Mouse (Mus musculus) retina, postnatal 1 day (tissue): ENCODE measurements around the gene Fkbp11.

Experiments
- DNase-seq: peaks from one replicate; pipeline ENCODE4 v3.0.0-alpha.2; 2012

Gene Fkbp11

DNA sequence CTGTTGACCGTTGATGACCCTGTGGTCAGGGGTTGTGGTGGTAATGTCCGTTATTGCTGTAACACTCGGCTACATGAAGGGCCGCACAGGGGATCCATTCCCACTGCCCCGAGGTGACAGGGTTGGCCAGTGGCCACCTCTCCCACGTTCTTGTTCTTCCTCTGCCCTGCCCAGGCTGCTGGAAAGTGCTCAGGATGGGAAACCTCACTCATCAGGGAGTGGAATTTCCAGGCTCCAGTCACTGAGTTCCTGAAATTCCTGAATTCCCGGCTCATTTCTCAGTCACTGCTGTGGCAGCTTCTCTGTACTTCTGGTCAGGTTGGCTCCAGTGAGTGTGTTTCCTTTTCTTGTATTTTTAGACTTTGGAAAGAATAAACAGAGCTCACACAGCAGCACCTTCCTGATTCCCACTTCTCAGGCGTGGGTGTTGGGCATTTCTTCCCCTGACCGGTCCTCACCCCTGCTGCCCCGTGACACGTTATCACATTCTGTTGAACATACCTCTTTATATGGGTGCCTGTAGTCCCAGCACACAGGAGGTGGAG, 35.8 kb downstream of the Fkbp11 start:
- no peak for DNase-seq

DNA sequence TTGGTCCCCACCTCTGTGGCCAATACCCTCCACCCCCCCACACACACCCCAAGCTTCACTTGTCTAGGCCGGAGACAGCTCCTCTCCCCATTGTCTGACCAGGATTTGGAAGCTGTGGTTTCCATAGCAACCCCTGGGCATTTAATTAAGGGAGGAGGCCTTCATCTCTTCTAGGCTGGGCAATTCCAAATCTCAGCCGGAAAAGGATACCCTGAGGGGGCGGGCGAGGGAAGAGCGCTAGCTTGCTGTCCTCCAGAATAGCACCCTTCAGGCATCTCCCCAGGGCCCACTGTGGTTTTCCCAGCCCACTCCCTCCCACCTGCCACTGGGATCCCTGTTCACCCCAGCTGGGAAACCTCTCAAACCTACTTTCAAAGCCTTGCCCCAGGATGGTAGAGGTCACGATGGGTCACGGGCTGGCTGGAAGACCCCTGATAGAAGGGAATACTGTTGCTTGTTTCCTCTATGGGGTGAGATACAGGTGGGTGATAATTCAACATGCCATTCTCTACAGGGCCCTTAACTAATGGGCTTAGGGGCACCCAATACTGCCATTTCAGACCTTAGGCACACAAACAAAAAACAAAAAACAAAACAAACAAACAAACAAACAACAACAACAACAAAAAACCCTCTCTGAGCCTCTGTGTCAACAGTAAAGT, 36.4 kb downstream of the Fkbp11 start:
- peak; percentile 88 for DNase-seq

DNA sequence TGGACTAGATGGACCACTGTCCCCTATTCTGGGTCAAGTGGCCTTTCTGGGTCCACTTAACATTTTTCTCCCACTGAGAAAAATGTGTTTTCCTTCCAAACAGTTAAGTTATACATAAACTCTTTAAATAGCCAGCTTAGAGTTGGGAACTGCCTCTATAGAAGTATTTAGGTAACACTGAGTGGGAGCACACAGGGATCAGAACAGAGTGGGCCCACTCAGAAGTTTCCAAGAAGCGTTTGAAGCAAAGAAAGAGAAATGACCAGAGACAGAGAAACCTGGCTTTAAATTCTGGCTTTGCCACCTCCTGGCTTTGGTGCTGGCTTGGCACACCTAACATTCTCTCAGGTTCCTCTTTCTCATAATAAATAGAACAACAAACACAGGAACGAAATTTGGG, 38.3 kb downstream of the Fkbp11 start:
- DNase-seq, result no peak

DNA sequence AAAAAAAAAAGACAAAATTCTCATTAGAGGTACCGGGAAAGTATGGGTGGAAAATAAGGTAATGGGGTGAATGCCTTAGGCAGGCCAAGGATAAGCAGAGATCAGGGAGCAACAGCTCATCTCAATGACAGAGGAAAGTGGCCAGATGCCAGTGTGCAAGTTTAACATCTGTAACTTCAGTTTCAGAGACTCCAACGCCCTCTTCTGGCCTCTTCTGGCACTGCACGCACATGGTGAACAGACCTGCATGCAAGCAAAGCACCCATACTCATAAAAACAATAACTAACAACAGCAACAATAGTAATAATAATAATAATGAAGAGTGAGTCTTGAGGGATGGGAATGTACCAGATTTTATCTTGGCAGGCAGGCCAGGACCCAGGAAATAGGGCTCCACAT, 42.1 kb downstream of the Fkbp11 start:
- DNase-seq, result no peak

DNA sequence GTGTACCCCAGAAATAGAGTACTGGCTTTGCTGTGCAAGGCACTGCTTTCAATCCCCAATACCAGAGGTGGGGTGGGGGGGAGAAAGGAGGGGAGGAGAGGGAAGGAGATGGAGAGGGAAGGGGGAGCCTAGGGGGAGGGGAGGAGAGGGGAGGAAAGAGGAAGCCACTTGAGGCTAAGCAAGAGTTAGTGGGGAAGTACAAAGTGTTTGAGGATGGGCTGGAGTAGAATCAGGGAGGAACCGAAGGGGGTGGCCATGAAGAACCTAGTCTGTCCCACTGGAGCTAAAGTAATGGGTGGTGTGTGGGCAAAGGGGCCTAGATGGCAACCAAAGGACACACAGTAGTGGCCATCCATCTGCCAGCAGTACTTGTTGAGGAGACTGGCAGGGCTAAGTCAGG, 44.3 kb downstream of the Fkbp11 start:
- DNase-seq, result no peak

DNA sequence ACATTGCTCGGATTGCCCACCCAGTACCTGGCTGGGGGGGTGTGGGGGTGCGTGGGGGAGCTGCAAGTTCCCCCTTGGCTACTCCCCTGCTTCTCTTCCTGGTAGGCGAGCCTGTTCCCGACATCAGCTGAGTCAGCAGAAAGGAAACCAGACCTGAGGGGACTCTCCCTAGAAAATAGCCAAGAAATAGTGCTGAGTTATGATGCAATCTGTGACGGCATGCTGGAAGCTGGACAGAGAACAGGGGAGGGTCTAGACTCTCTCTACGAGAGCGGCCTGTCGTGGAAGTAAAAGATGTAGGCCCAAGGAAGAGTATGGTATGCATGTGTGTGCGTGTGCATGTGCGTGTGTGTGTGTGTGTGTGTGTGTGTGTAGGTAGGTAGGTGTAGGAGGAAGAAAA, 44.8 kb downstream of the Fkbp11 start:
- no peak for DNase-seq

DNA sequence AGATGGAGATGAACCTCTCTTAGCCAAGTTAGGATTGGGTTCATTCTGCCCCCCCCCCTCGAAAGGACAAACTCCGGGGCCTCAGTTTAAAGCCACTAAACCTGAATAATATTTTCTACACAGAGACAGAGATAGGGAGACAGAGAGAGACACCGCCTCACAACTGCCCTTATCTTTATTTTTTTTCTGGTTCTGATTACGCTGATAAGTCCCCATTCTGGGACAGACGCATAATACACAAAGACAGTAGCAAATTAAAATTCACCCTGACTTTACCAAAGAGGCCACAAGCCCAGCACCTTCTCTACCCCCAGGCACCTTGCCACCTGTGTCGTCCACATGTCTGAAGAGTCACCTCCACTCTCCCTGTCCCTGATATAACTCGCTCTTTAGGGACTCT, 46.4 kb downstream of the Fkbp11 start:
- DNase-seq, result no peak

DNA sequence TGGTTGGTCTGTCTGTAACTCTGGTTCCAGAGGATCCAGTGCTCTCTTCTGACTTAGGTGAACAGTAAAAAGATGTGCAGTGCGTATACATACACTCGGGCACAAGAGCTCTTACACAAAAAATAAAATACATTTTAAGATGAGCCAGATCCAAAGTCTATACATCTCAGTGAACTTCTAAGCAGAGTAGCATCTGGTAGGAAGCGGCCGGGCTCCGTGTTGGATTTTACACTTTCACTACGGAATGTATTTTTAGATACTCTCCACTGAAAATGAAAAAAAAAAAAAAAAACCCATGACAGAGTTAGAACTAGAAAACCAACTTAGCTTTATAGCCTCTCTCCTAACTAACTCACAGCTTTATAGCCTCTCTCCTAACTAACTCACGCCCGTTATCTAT, 47.3 kb downstream of the Fkbp11 start:
- no peak for DNase-seq

DNA sequence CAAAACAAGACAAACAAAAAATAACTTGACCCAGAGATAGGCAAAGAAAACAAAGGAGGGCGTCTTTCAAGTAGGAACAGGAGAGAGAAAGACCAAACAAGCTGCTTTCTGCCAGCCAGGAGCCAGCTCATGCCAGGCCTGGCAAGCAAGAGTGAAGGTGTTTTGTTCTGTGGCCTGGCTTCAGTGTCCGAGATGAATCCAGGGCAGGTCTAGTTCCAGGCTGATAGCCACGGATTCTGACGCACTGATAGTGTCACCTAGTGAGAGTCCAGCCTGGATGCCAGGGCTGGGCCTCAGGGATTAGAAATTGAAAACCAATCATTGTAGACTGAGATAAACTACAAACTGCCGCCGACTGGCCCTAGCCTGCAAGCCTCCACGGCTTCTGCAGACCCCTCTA, 50.0 kb downstream of the Fkbp11 start:
- no peak for DNase-seq

DNA sequence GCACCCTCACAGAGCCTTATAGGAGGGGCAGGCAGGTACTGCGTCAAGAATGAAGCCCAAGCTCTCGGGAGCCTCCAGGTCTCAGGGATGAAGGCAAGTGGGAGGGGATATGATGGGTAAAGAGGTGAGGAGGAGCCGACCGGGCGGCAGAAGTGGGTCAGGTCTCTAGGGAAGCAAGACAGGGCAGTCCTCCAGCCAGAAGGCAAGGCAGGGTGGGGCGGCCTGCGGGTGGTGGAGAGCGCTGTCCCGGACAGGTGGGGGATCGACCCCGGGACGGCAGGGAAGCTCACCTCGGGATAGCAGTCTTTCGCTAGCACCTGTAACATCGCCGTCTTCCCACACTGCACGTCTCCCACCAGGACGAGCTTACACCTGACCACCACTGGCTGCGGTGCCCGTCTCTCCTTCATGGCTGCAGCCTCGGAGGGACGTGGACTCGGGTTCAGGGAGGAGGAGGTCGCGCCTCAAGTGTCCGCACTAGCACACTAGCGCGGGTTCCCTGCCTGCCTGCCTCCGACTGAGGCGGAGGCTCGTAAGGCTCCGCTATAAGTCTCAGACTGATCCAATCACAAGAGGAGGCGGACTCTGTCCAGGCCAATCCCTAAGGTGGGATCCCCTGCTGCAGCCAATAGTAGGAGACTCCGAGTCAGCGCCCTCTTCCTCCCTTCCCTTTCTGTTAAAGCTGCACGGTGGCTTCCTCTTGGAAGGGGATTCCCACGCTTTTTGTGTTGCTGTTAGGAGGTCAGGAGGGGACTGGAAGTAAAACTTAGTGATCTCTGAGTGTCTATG, 50.9 kb downstream of the Fkbp11 start, which contains the start of gene Rnd1:
Gene Rnd1 (minus strand): TSS at position 522 of the 789 bp plus-strand sequence.
- DNase-seq, result peak; percentile 96

DNA sequence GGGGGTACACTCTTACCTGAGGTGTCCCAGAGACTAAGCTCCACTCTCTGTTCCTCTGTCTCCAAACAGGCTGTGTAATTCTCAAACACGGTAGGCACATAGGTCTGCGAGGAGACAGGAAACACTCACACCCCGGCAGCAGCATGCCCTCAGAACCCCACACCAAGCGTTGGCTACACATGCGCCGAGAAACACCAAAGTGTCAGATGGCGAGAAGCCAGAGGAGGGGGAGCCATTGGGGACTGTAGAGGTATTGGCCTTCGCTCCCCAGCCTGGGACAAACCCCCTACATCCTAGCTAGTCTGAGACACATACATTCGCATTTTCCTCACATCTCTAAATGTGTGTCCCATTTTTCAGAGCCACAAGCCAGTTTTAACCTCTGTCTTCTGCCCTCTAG, 51.5 kb downstream of the Fkbp11 start:
- DNase-seq, result peak; percentile 37

DNA sequence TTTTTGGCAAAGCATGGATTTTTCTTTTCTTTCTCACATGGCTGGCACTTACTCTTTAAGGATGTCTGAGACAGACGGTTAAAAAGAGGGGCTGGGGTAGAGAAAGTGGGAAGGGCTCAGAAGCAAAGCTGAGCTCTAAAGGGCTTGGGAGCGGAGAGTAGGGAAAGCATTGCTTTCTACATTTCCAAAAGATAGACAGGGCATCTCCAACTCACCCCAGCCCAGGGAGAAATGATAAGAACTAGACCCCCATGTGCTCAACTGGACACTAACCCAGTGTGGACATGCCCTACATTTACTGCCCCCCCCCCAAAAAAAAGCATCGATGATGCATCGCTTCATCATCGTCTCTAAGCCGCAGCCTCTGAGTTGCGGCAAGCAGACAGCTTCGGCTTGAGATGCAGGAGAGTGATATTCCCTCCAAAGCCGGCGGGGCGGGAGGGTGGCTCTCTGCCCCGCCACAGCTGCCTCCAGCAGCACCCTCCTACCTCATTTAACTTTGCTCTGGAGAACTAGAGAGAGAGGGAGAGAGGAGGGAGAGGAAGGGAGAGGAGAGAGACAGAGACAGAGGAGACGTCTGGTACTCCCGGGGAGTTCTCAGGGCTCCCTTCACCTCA, 52.3 kb downstream of the Fkbp11 start:
- peak; percentile 19 for DNase-seq

DNA sequence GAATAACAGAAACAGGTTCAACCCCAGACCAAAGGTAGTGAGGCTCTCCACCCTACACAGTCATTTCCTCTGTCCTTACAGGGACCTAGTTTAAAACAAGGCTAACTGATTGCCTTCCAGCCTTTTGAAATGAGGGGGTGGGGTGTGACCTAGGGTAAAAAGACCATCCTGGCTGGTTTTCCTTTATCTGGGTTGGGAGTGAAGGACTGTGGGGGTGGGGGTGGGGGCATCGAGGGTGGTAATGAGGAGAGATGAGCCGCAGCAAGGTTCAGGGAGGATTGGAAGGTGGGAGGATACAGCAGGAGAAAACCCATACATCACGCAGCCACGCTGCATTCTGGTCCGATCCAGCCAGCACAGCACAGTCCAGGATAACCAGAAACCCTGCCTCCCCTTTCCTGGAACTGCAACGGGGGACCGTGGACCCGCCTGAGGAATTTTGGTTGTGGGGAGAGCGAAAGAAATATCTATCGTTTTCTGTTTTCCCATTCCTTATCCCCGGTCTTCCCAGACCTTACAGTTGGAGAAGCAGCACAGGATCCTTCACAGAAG, 52.9 kb downstream of the Fkbp11 start:
- DNase-seq, result no peak
